Mouse (Mus musculus) heart, adult 2 months (tissue): ENCODE measurements around the gene Olfr691.

Experiments
- CTCF ChIP-seq: fragments of 200-600 bp; IDR thresholded peaks from 2 replicates; pipeline ENCODE4 v1.8.1; 2022; ENCODE audit warnings: antibody characterized with exemption, mild to moderate bottlenecking, moderate library complexity
- POLR2A ChIP-seq: fragments of 200-500 bp; IDR thresholded peaks from 2 replicates; pipeline ENCODE4 v1.6.1; 2011; ENCODE audit warnings: mild to moderate bottlenecking, low read depth, low read length, control low read depth; ENCODE audit not compliant: insufficient read depth

DNA sequence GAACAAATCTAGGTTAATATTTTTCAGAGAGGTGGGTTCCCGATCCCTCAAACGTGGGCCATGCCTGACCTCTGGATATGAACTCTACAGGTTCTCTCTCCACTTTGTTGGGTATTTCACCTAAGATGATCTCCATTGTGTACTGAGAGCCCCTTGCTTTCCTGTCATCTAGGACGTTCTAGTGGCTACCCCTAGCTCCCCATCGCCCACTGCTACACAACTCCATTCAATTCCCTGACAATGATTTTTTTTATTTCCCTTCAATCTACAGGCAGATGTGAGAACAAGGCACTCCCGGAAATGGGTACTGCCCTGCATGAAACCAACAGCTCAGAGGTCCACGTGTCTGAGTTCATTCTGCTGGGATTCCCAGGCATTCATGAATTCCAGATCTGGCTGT lies 54.3 kb downstream of the Olfr691 start, which contains the start of gene Olfr688:
- TF ChIP-seq CTCF (no peak), POLR2A (no peak)
